20 mouse cellular contexts compared by ENCODE assay signal in genomic region chr6:82611049-82611448, GRCm38 (mm10).
DNase-seq lines count a peak whose midpoint lies in the region; ATAC-seq and TF ChIP-seq lines count a peak whose summit lies in the region.
"Had no signal": no experiment of that assay in that cellular context is flagged by ENCODE, and none has a peak within 500 bp of the region (broad histone marks: within the 10 kb centered on the region; RNA-seq: fewer than 3 reads in every experiment).

No protein-coding gene starts in this region.

- no peak overlapping the region for H3K9ac ChIP-seq in forebrain, embryonic 13.5 days
- H3K9ac ChIP-seq in lung, embryonic 15.5 days = no peak overlapping the region
- no peak overlapping the region for H3K9ac ChIP-seq in ES-E14 (ENCODE audit: insufficient read depth, low read depth, low read length, poor library complexity, severe bottlenecking)
- H3K9ac ChIP-seq in midbrain, embryonic 15.5 days = no peak overlapping the region
- H3K9ac ChIP-seq: forebrain, postnatal 0 days; limb, embryonic 13.5 days; liver, embryonic 15.5 days; midbrain, embryonic 12.5 days had no signal

- peak; percentile 62; the same call in 1 of the 2 replicates for ATAC-seq in forebrain, embryonic 13.5 days
- ATAC-seq in lung, embryonic 15.5 days (ENCODE audit: borderline replicate concordance, extremely low read depth, low FRiP score, low TSS enrichment) = peak; percentile 23; the same call in 1 of the 2 replicates
- ATAC-seq in midbrain, embryonic 15.5 days (replicated peaks) = 0 out of 2 replicates have a peak, but pooled peaks have one; percentile 8
- ATAC-seq: forebrain, postnatal 0 days; hindbrain, postnatal 0 days had no signal

- H3K27me3 ChIP-seq in forebrain, embryonic 13.5 days = no peaks in the 10 kb centered on the region
- H3K27me3 ChIP-seq in forebrain, embryonic 10.5 days (ENCODE audit: poor library complexity, severe bottlenecking) = peaks cover 16% of the 10 kb centered on the region; the same call in 1 of the 2 replicates
- H3K27me3 ChIP-seq in lung, embryonic 15.5 days = no peaks in the 10 kb centered on the region
- no peaks in the 10 kb centered on the region for H3K27me3 ChIP-seq in midbrain, embryonic 15.5 days (replicated peaks)
- H3K27me3 ChIP-seq: limb, embryonic 13.5 days; liver, embryonic 15.5 days; midbrain, embryonic 12.5 days had no signal

- H3K4me2 ChIP-seq in forebrain, embryonic 13.5 days = no peak overlapping the region
- H3K4me2 ChIP-seq in lung, embryonic 15.5 days = no peak overlapping the region
- H3K4me2 ChIP-seq in midbrain, embryonic 15.5 days = no peak overlapping the region
- H3K4me2 ChIP-seq: limb, embryonic 13.5 days; liver, embryonic 15.5 days; midbrain, embryonic 12.5 days had no signal

- peaks cover 7% of the 10 kb centered on the region; the same call in 1 of the 2 replicates for H3K4me1 ChIP-seq in forebrain, embryonic 13.5 days
- peaks cover 11% of the 10 kb centered on the region for H3K4me1 ChIP-seq in forebrain, embryonic 10.5 days
- H3K4me1 ChIP-seq in lung, embryonic 15.5 days = no peaks in the 10 kb centered on the region
- H3K4me1 ChIP-seq in ES-E14 (ENCODE audit: control insufficient read depth in 2 of 2, insufficient read depth in 2 of 2, low read length in 2 of 2, poor library complexity in 1 of 2) = peaks cover 2 to 3% of the 10 kb centered on the region in 2 experiments; a peak in 1 of 4 replicates
- H3K4me1 ChIP-seq in midbrain, embryonic 15.5 days = peaks cover 11% of the 10 kb centered on the region; the same call in 1 of the 2 replicates
- H3K4me1 ChIP-seq: limb, embryonic 13.5 days; liver, embryonic 15.5 days; midbrain, embryonic 12.5 days had no signal

- no peaks in the 10 kb centered on the region; the same call in 1 of the 2 replicates for H3K9me3 ChIP-seq in forebrain, embryonic 13.5 days (replicated peaks)
- H3K9me3 ChIP-seq in forebrain, embryonic 10.5 days = 0 out of 2 replicates have a peak, but pooled peaks cover 3% of the 10 kb centered on the region
- H3K9me3 ChIP-seq in lung, embryonic 15.5 days = no peaks in the 10 kb centered on the region
- no peaks in the 10 kb centered on the region for H3K9me3 ChIP-seq in ES-E14 (ENCODE audit: control insufficient read depth, insufficient read depth, low read depth, low read length)
- no peaks in the 10 kb centered on the region for H3K9me3 ChIP-seq in midbrain, embryonic 15.5 days
- H3K9me3 ChIP-seq: limb, embryonic 13.5 days; liver, embryonic 15.5 days; midbrain, embryonic 12.5 days had no signal

- in situ Hi-C loops in ES-E14 (cut with MboI; ENCODE audit: low sequenced_read_pairs in 2 of 2, unreplicated experiment in 2 of 2) = no loop called here

- no peaks in the 10 kb centered on the region for H3K36me3 ChIP-seq in forebrain, embryonic 13.5 days (ENCODE audit: poor library complexity, severe bottlenecking)
- no peaks in the 10 kb centered on the region for H3K36me3 ChIP-seq in forebrain, embryonic 10.5 days (replicated peaks)
- H3K36me3 ChIP-seq in lung, embryonic 15.5 days = no peaks in the 10 kb centered on the region
- no peaks in the 10 kb centered on the region for H3K36me3 ChIP-seq in ES-E14 (ENCODE audit: control insufficient read depth, insufficient read depth, low read length, poor library complexity, severe bottlenecking)
- no peaks in the 10 kb centered on the region for H3K36me3 ChIP-seq in midbrain, embryonic 15.5 days (replicated peaks)
- H3K36me3 ChIP-seq: limb, embryonic 13.5 days; liver, embryonic 15.5 days; midbrain, embryonic 12.5 days had no signal

- H3K4me3 ChIP-seq in forebrain, embryonic 13.5 days = no peak overlapping the region
- H3K4me3 ChIP-seq in forebrain, embryonic 10.5 days = no peak overlapping the region
- H3K4me3 ChIP-seq in lung, embryonic 15.5 days = no peak overlapping the region
- H3K4me3 ChIP-seq in ES-E14 (ENCODE audit: insufficient read depth in 1 of 2, low read depth in 1 of 2, low read length in 2 of 2, poor library complexity in 1 of 2, severe bottlenecking in 1 of 2) = peak overlapping the region; percentile 48 to 58; a peak in 3 of 4 replicates
- no peak overlapping the region for H3K4me3 ChIP-seq in midbrain, embryonic 15.5 days
- H3K4me3 ChIP-seq: layer of hippocampus, adult 2 months; left cerebral cortex, adult 2 months; limb, embryonic 13.5 days; liver, embryonic 15.5 days; midbrain, embryonic 12.5 days had no signal

- no peak overlapping the region for H3K27ac ChIP-seq in forebrain, embryonic 13.5 days
- H3K27ac ChIP-seq in forebrain, embryonic 10.5 days = no peak overlapping the region
- no peak overlapping the region for H3K27ac ChIP-seq in lung, embryonic 15.5 days
- H3K27ac ChIP-seq in ES-E14 (ENCODE audit: insufficient read depth, low read depth, low read length, poor library complexity, severe bottlenecking) = no peak overlapping the region
- no peak overlapping the region for H3K27ac ChIP-seq in midbrain, embryonic 15.5 days
- H3K27ac ChIP-seq: hindbrain, postnatal 0 days; layer of hippocampus, adult 2 months; left cerebral cortex, adult 2 months; limb, embryonic 13.5 days; liver, embryonic 15.5 days; midbrain, embryonic 12.5 days had no signal

- WGBS in forebrain, embryonic 13.5 days = 81% methylated on average over 9 of the region's 9 CpGs
- 87% methylated on average over 9 of the region's 9 CpGs for WGBS in forebrain, embryonic 10.5 days
- 71% methylated on average over 9 of the region's 9 CpGs for WGBS in lung, embryonic 15.5 days
- 74% methylated on average over 9 of the region's 9 CpGs for WGBS in midbrain, embryonic 15.5 days

- intact Hi-C loops in gastrocnemius, postnatal 36 days (cut with DNase I) = no loop called here

- DNase-seq in forebrain, embryonic 10.5 days (ENCODE audit: extremely low spot score, low spot score) = no peak
- no peak for DNase-seq in lung, postnatal 14 days
- DNase-seq in ES-E14 (ENCODE audit: low read depth, low spot score) = no peak
- no peak for DNase-seq in gastrocnemius, postnatal 36 days
- DNase-seq in left cerebral cortex, adult 11 months (ENCODE audit: low spot score) = no peak
- DNase-seq: adrenal gland, postnatal 25 days; cerebellum, adult 2 months; forebrain, postnatal 0 days; heart, adult 18-20 months; kidney, adult 11 months; kidney, postnatal 10 days had no signal

TF ChIP-seq in ES-E14, 5 proteins besides CTCF, POLR2A, EP300 and RAD21:
- TF ChIP-seq ZNF384 (IDR thresholded peaks at IDR 0.05; ENCODE audit: low read depth, low read length) (no peak), ZC3H11A (IDR thresholded peaks at IDR 0.05; ENCODE audit: borderline replicate concordance, low read depth, low read length) (no peak), CHD2 (IDR thresholded peaks at IDR 0.05; ENCODE audit: low read depth, low read length) (no peak), MAFK (IDR thresholded peaks at IDR 0.05; ENCODE audit: insufficient read depth, low read depth, low read length) (no peak), HCFC1 (IDR thresholded peaks at IDR 0.05; ENCODE audit: borderline replicate concordance, insufficient read depth, low read length) (no peak)

Comparison
In these comparisons a context has a peak if more than half of its experiments do, and no peak if none do; other contexts are left out.
1. ATAC-seq: peak in every context shown above with its lines; median percentile 62 in forebrain, embryonic 13.5 days; 23 in lung, embryonic 15.5 days; 8 in midbrain, embryonic 15.5 days.
2. H3K4me3 ChIP-seq: peak in ES-E14 (2 of 2); none in forebrain, embryonic 13.5 days (single experiment), forebrain, embryonic 10.5 days (single experiment), lung, embryonic 15.5 days (single experiment) and midbrain, embryonic 15.5 days (single experiment).